In the genomic region with DNA sequence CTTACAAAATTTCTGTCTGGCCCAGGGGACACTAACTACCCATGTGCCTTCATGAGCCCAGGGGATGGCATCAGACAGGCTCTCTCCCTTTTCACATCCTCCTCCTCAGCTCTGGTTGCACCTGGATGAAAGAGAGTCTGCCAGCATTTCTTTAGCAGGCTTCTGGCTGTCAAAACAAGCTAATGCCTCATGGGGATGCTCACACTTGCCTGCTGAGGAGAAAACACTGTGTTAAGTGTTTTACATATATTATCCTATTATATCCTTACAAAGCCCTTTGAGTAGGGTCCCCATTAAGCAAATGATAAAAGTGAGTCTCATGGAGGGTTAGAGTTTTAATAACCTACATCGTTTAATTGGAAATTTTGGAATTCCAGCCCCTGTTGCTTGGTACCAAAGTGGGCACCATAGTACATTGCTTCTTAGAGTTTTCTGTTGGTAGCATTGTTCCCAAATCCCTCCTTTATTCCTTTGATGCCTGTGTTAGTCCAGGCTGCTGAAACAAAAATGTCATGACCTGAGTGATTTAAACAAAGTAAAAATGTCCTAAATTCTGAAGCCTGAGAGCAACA, we compare ENCODE assay signal across 11 mouse cellular contexts.
"Had no signal": no experiment of that assay in that cellular context is flagged by ENCODE, and none has a peak within 500 bp of the region (broad histone marks: within the 10 kb centered on the region; RNA-seq: fewer than 3 reads in every experiment).

No protein-coding gene starts in this region.

- H3K9ac ChIP-seq: limb, embryonic 13.5 days; liver, embryonic 14.5 days; neural tube, embryonic 12.5 days had no signal

- H3K36me3 ChIP-seq: limb, embryonic 13.5 days; neural tube, embryonic 12.5 days had no signal

- DNase-seq: kidney, adult 18-20 months; kidney, postnatal 10 days; left cerebral cortex, postnatal 4 days; lung, adult 18-20 months; lung, postnatal 36 days; right cerebral cortex, postnatal 25 days; thymus, adult 18-20 months; thymus, postnatal 14 days had no signal

- H3K9me3 ChIP-seq: limb, embryonic 13.5 days; neural tube, embryonic 12.5 days had no signal

- H3K4me1 ChIP-seq: limb, embryonic 13.5 days; neural tube, embryonic 12.5 days had no signal

- H3K4me3 ChIP-seq: limb, embryonic 13.5 days; neural tube, embryonic 12.5 days had no signal

- H3K27ac ChIP-seq: limb, embryonic 13.5 days; liver, embryonic 14.5 days; neural tube, embryonic 12.5 days had no signal

- H3K4me2 ChIP-seq: limb, embryonic 13.5 days; neural tube, embryonic 12.5 days had no signal

- H3K27me3 ChIP-seq: limb, embryonic 13.5 days; neural tube, embryonic 12.5 days had no signal
